Mouse (Mus musculus) midbrain, postnatal 0 days (tissue): ENCODE measurements around the gene Creg2. TPM values are rescaled to one million over a fixed set of nuclear protein-coding genes. Genes with fewer than 3 reads are reported as not detected.
"Not testable (repeated sequence)": the region's sequence is repeated elsewhere in the genome, so short reads cannot be mapped to it uniquely, and the experiment has no call there.

Source experiments
- ATAC-seq: fragments of 200-750 bp; cut with Nextera tagmentation; 2 replicates; pipeline ENCODE4 v1.8.0; 2017; ENCODE audit warnings: moderate number of reproducible peaks, mild to moderate bottlenecking, moderate TSS enrichment, moderate library complexity; ENCODE audit not compliant: low FRiP score
- DNase-seq: peaks from one replicate; pipeline ENCODE4 v3.0.0-alpha.2; 2015; ENCODE audit warnings: low spot score
- H3K27ac ChIP-seq: fragments of 300-500 bp; sonication (generic); 2 replicates; pipeline ENCODE4 v1.5.1; 2014; ENCODE audit warnings: low read depth, mild to moderate bottlenecking, low read length, mixed read lengths
- H3K27me3 ChIP-seq: fragments of 300-500 bp; sonication (generic); 2 replicates; pipeline ENCODE4 v1.6.1; 2014; ENCODE audit warnings: low read length, control low read depth, mixed read lengths; ENCODE audit not compliant: insufficient read depth
- H3K36me3 ChIP-seq: fragments of 300-500 bp; sonication (generic); 2 replicates; pipeline ENCODE4 v1.6.1; 2014; ENCODE audit warnings: low read length, control low read depth, mixed read lengths; ENCODE audit not compliant: insufficient read depth
- H3K4me1 ChIP-seq: fragments of 300-500 bp; sonication (generic); 2 replicates; pipeline ENCODE4 v1.6.1; 2014; ENCODE audit warnings: mild to moderate bottlenecking, control low read depth, antibody characterized with exemption, low read length, mixed read lengths; ENCODE audit not compliant: insufficient read depth
- H3K4me2 ChIP-seq: fragments of 300-500 bp; sonication (generic); 2 replicates; pipeline ENCODE4 v1.6.1; 2014; ENCODE audit warnings: low read depth, mild to moderate bottlenecking, low read length, mixed read lengths; ENCODE audit not compliant: poor library complexity, severe bottlenecking
- H3K4me3 ChIP-seq: fragments of 300-500 bp; sonication (generic); 2 replicates; pipeline ENCODE4 v1.5.1; 2014; ENCODE audit warnings: low read depth, mild to moderate bottlenecking, low read length, moderate library complexity
- H3K9ac ChIP-seq: fragments of 300-500 bp; sonication (generic); replicated peaks from 2 replicates; pipeline ENCODE4 v1.6.1; 2014; ENCODE audit warnings: mild to moderate bottlenecking, low read length, moderate library complexity, mixed read lengths; ENCODE audit not compliant: poor library complexity, severe bottlenecking
- H3K9me3 ChIP-seq: fragments of 300-500 bp; sonication (generic); 2 replicates; pipeline ENCODE4 v1.6.1; 2016; ENCODE audit warnings: low read length, control low read depth
- CTCF ChIP-seq: IDR thresholded peaks from 2 replicates; pipeline ENCODE4 v1.5.1; 2016; ENCODE audit warnings: antibody characterized with exemption, mild to moderate bottlenecking
- whole genome bisulfite sequencing: fragments of 180-500 bp; shearing (Covaris S2); extraction: QIAGEN DNeasy Blood & Tissue Kit; methylation state at CpG from one replicate; pipeline ENCODE4 v1.1.7; 2014; 5-methylcytosine and 5-hydroxymethylcytosine counted together
- polyA plus RNA-seq: library from polyadenylated mRNA; unstranded; fragments of >200 nt; fragmentation: Nextera tagmentation; extraction: Ambion mirVana; gene quantifications from 2 replicates; pipeline ENCODE4 v1.2.1, GENCODE M21; 2015
- total RNA-seq: library from RNA; depleted of rRNA; stranded (reverse); fragments of >200 nt; gene quantifications from 2 replicates; pipeline ENCODE4 v1.2.3, GENCODE M21; 2014

The Creg2 gene
- total and polyA plus RNA-seq, 2 experiments from 2014 or later = 14.6 to 25.9 TPM

- H3K4me2 ChIP-seq = no peak overlapping the region
- no peak for TF ChIP-seq CTCF
- H3K27ac ChIP-seq = no peak overlapping the region
- ATAC-seq (no peak), DNase-seq (no peak)
- no peak overlapping the region for H3K4me3 ChIP-seq
- no peaks in the 10 kb centered on the region for H3K4me1 ChIP-seq
- H3K36me3 ChIP-seq = no peaks in the 10 kb centered on the region
- H3K27me3 ChIP-seq = no peaks in the 10 kb centered on the region
- WGBS = 95% methylated on average over 3 of the region's 3 CpGs
- peaks cover 7% of the 10 kb centered on the region; the same call in 1 of the 2 replicates for H3K9me3 ChIP-seq
- no peak overlapping the region for H3K9ac ChIP-seq
Measured at GRCm38 (mm10) chr1:39602477-39602876, 48.8 kb downstream of the Creg2 start.

- Histone ChIP-seq H3K27ac (no peak overlapping the region), H3K4me2 (no peak overlapping the region), H3K27me3 (no peaks in the 10 kb centered on the region), H3K36me3 (no peaks in the 10 kb centered on the region), H3K9ac (no peak overlapping the region), H3K9me3 (peaks cover 7% of the 10 kb centered on the region; the same call in 1 of the 2 replicates), H3K4me3 (no peak overlapping the region), H3K4me1 (no peaks in the 10 kb centered on the region)
- ATAC-seq = no peak
- peak; percentile 58 for DNase-seq
- 53% methylated on average over 11 of the region's 11 CpGs for WGBS
- no peak for TF ChIP-seq CTCF
Measured at GRCm38 (mm10) chr1:39598726-39599125, 52.5 kb downstream of the Creg2 start.

- DNase-seq, H3K27me3 ChIP-seq, H3K4me3 ChIP-seq, H3K4me1 ChIP-seq, H3K9ac ChIP-seq, H3K27ac ChIP-seq, H3K4me2 ChIP-seq, H3K36me3 ChIP-seq, ATAC-seq, H3K9me3 ChIP-seq: not testable (repeated sequence)
- 93% methylated on average over 9 of the region's 9 CpGs for WGBS
Measured at GRCm38 (mm10) chr1:39597135-39597534, 54.1 kb downstream of the Creg2 start.

GRCm38 (mm10) chr1:39593836-39594235, 57.4 kb downstream of the Creg2 start:
- Histone ChIP-seq H3K36me3 (no peaks in the 10 kb centered on the region), H3K9me3 (no peaks in the 10 kb centered on the region), H3K27me3 (no peaks in the 10 kb centered on the region), H3K4me2 (no peak overlapping the region), H3K9ac (no peak overlapping the region), H3K4me3 (no peak overlapping the region), H3K27ac (no peak overlapping the region), H3K4me1 (no peaks in the 10 kb centered on the region)
- DNase-seq = no peak
- 86% methylated on average over 10 of the region's 10 CpGs for WGBS
- TF ChIP-seq CTCF = no peak
- no peak for ATAC-seq

GRCm38 (mm10) chr1:39592090-39592489, 59.2 kb downstream of the Creg2 start:
- Histone ChIP-seq H3K4me3 (no peak overlapping the region), H3K9ac (no peak overlapping the region), H3K27me3 (no peaks in the 10 kb centered on the region), H3K27ac (no peak overlapping the region), H3K4me2 (no peak overlapping the region), H3K9me3 (no peaks in the 10 kb centered on the region), H3K36me3 (no peaks in the 10 kb centered on the region), H3K4me1 (no peaks in the 10 kb centered on the region)
- TF ChIP-seq CTCF = no peak
- ATAC-seq (no peak), DNase-seq (no peak)
- WGBS = 79% methylated on average over 4 of the region's 4 CpGs

DNA sequence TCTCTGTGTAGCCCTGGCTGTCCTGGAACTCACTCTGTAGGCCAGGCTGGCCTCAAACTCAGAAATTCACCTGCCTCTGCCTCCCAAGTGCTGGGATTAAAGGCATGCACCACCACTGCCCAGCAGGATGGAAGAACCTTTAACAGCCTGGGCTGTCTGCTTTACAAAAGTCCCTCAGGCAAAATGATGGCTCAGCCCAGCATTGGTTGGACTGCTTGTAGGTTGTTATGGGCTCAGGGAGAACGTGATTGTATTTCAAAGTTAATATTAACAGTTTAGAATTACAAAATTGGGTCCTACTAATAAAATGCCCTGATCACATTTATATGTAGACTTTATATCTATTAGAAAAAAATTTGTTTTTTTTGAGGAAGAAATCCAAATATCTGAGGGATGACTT, 59.7 kb downstream of the Creg2 start:
- not testable (repeated sequence) for H3K9ac ChIP-seq, H3K27ac ChIP-seq, H3K36me3 ChIP-seq, H3K27me3 ChIP-seq, DNase-seq, H3K4me3 ChIP-seq, H3K9me3 ChIP-seq, ATAC-seq, H3K4me2 ChIP-seq, H3K4me1 ChIP-seq
- 61% methylated on average over 1 of the region's 1 CpGs for WGBS
